Mouse (Mus musculus) liver, postnatal 0 days (tissue): ENCODE data around the gene Tmem163. TPM values are rescaled to one million over a fixed set of nuclear protein-coding genes. Genes with fewer than 3 reads are reported as not detected.

Source experiments
- ATAC-seq: fragments of 200-750 bp; cut with Nextera tagmentation; 2 replicates; pipeline ENCODE4 v1.8.0; 2017; ENCODE audit warnings: mild to moderate bottlenecking, moderate library complexity
- DNase-seq: peaks from one replicate; pipeline ENCODE4 v3.0.0-alpha.2; 2016
- H3K27ac ChIP-seq: fragments of 300-500 bp; sonication (generic); 2 replicates; pipeline ENCODE4 v1.5.1; 2014; ENCODE audit warnings: antibody characterized with exemption, moderate library complexity, mild to moderate bottlenecking, low read depth
- H3K27me3 ChIP-seq: fragments of 300-500 bp; sonication (generic); 2 replicates; pipeline ENCODE4 v1.6.1; 2014; ENCODE audit warnings: low read length, control low read depth, mixed read lengths; ENCODE audit not compliant: insufficient read depth
- H3K36me3 ChIP-seq: fragments of 300-500 bp; sonication (generic); replicated peaks from 2 replicates; pipeline ENCODE4 v1.6.1; 2014; ENCODE audit warnings: mild to moderate bottlenecking, control low read depth, low read length, moderate library complexity, mixed read lengths; ENCODE audit not compliant: insufficient read depth
- H3K4me1 ChIP-seq: fragments of 300-500 bp; sonication (generic); 2 replicates; pipeline ENCODE4 v1.6.1; 2014; ENCODE audit warnings: antibody characterized with exemption, mild to moderate bottlenecking, control low read depth; ENCODE audit not compliant: insufficient read depth
- H3K4me2 ChIP-seq: fragments of 300-500 bp; sonication (generic); 2 replicates; pipeline ENCODE4 v1.6.1; 2014; ENCODE audit warnings: low read depth, mild to moderate bottlenecking, low read length, moderate library complexity, mixed read lengths
- H3K4me3 ChIP-seq: fragments of 300-500 bp; sonication (generic); 2 replicates; pipeline ENCODE4 v1.5.1; 2014; ENCODE audit warnings: low read depth, low read length
- H3K9ac ChIP-seq: fragments of 300-500 bp; sonication (generic); replicated peaks from 2 replicates; pipeline ENCODE4 v1.6.1; 2014; ENCODE audit warnings: mild to moderate bottlenecking, moderate library complexity
- H3K9me3 ChIP-seq: fragments of 300-500 bp; sonication (generic); 2 replicates; pipeline ENCODE4 v1.6.1; 2016; ENCODE audit warnings: mild to moderate bottlenecking, control low read depth, low read length, mixed read lengths
- CTCF ChIP-seq: sonication (generic); IDR thresholded peaks from 2 replicates; pipeline ENCODE4 v1.5.1; 2016; ENCODE audit warnings: antibody characterized with exemption, low read depth
- EP300 ChIP-seq: IDR thresholded peaks from 2 replicates; pipeline ENCODE4 v1.6.1; 2016; ENCODE audit warnings: antibody characterized with exemption, low read depth, mild to moderate bottlenecking
- WGBS: fragments of 180-500 bp; shearing (Covaris S2); extraction: QIAGEN DNeasy Blood & Tissue Kit; methylation state at CpG from one replicate; pipeline ENCODE4 v1.1.7; 2014; ENCODE audit not compliant: insufficient replicate concordance; 5-methylcytosine and 5-hydroxymethylcytosine counted together
- polyA plus RNA-seq: library from polyadenylated mRNA; unstranded; fragments of >200 nt; fragmentation: Nextera tagmentation; extraction: Ambion mirVana; gene quantifications from 2 replicates; pipeline ENCODE4 v1.2.1, GENCODE M21; 2015

The Tmem163 gene
- polyA plus RNA-seq, 1 experiment from 2014 or later = 0.65 TPM

DNA sequence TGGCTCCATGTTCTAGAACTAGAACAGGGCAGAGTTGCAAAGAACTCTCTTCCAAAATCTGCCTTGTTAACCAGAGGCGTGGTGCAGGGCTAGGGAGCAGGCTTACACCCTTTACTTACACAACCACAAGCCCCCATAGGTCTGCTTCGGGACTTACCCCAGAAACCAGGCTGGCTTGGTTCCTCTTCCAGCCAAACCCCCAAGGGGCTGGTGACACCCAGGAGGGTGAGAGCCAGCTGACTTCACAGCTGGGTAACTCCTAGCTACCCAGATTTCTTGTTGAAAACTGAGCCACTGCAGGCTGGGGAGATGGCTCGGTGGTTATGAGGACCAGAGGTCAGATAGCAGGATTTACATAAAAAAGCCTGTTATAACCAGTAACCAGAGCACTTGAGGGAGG is 164.9 kb downstream of the Tmem163 start:
- H3K4me2 ChIP-seq = no peak overlapping the region
- DNase-seq (peak; percentile 42), ATAC-seq (peak; percentile 73)
- no peak overlapping the region for H3K9ac ChIP-seq
- H3K9me3 ChIP-seq = peaks cover 14% of the 10 kb centered on the region
- TF ChIP-seq CTCF (no peak), EP300 (no peak)
- no peaks in the 10 kb centered on the region for H3K27me3 ChIP-seq
- no peaks in the 10 kb centered on the region for H3K36me3 ChIP-seq
- H3K4me1 ChIP-seq = no peaks in the 10 kb centered on the region
- peak overlapping the region; percentile 58 for H3K27ac ChIP-seq
- H3K4me3 ChIP-seq = no peak overlapping the region
- 47% methylated on average over 3 of the region's 3 CpGs for WGBS

DNA sequence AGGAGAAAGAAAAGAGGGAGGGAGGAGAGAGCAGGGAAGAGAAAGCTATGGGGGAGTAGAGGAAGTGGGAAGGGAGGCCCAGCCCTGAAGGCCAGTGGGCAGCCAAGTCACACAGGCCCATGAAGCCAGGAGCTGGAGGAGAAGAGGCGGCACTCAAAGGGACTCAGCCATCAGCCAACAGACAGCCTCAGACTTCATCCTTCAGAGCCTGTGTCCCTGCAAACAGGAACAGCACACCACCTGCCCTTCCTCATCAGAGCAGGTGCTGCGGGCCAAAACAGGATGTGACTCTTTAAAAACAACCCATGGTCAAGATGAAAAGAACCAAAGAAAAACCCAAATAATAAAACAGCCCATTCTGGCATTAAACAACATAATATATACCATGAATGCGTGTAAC is 165.7 kb downstream of the Tmem163 start:
- Histone ChIP-seq H3K9me3 (peaks cover 12% of the 10 kb centered on the region), H3K36me3 (no peaks in the 10 kb centered on the region), H3K4me1 (no peaks in the 10 kb centered on the region), H3K27ac (peak overlapping the region; percentile 58), H3K4me2 (no peak overlapping the region), H3K27me3 (no peaks in the 10 kb centered on the region), H3K9ac (no peak overlapping the region), H3K4me3 (no peak overlapping the region)
- 65% methylated on average over 3 of the region's 3 CpGs for WGBS
- ATAC-seq = 0 out of 2 replicates have a peak, but pooled peaks have one; percentile 28
- no peak for TF ChIP-seq EP300
- TF ChIP-seq CTCF = no peak
- DNase-seq = no peak

DNA sequence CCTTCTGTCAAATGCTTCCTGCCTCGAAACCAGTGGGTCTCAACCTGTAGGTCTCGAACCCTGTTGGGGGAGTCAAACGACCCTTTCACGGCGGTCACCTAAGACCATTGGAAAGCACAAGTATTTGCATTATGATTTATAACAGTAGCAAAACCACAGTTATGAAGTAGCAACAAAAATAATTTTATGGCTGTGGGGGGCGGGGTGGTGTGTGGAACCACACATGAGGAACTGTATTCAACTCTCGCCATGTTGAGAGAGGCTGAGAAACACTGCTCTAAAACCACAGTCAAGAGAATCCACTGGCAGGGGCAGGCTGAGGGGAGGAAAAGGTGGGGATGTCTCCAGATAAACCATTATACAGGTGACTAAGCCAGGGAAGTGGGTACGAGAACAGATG is 166.2 kb downstream of the Tmem163 start:
- Histone ChIP-seq H3K4me3 (no peak overlapping the region), H3K4me1 (no peaks in the 10 kb centered on the region), H3K27me3 (no peaks in the 10 kb centered on the region), H3K9me3 (peaks cover 12% of the 10 kb centered on the region), H3K9ac (no peak overlapping the region), H3K36me3 (no peaks in the 10 kb centered on the region), H3K27ac (peak overlapping the region; percentile 58), H3K4me2 (no peak overlapping the region)
- 60% methylated on average over 8 of the region's 8 CpGs for WGBS
- TF ChIP-seq CTCF = no peak
- no peak for TF ChIP-seq EP300
- DNase-seq = no peak
- no peak for ATAC-seq

- DNase-seq (no peak), ATAC-seq (no peak)
- Histone ChIP-seq H3K9me3 (peaks cover 12% of the 10 kb centered on the region), H3K4me3 (no peak overlapping the region), H3K27me3 (no peaks in the 10 kb centered on the region), H3K4me1 (no peaks in the 10 kb centered on the region), H3K9ac (no peak overlapping the region), H3K36me3 (no peaks in the 10 kb centered on the region), H3K4me2 (no peak overlapping the region), H3K27ac (no peak overlapping the region)
- no peak for TF ChIP-seq EP300
- TF ChIP-seq CTCF = no peak
- 43% methylated on average over 6 of the region's 6 CpGs for WGBS
Measured at GRCm38 (mm10) chr1:127512709-127513108, 166.6 kb downstream of the Tmem163 start.

DNA sequence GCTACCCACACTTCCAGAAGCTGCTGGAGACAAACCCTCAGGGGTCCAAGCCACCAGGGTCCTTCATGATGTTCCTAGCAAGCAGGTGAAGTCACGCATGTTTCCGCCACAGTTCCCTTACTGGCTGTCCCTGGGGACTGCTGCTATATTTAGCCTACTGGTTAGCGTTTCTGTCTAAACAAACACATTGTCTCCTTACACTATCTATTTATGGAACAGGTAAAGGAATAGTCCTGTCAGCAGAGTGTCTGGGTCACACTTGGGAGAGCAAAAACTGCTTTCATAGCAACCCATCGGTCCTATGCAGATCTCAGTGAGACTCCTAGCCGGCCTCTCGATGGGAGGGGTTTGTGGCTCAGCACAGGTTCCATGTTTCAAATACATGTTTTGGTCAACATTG is 168.0 kb downstream of the Tmem163 start:
- peaks cover 10% of the 10 kb centered on the region for H3K9me3 ChIP-seq
- no peaks in the 10 kb centered on the region for H3K36me3 ChIP-seq
- ATAC-seq (no peak; the same call in 1 of the 2 replicates), DNase-seq (peak; percentile 38)
- no peak overlapping the region for H3K27ac ChIP-seq
- H3K4me3 ChIP-seq = no peak overlapping the region
- H3K4me1 ChIP-seq = no peaks in the 10 kb centered on the region
- no peak overlapping the region for H3K4me2 ChIP-seq
- WGBS = 76% methylated on average over 6 of the region's 6 CpGs
- H3K27me3 ChIP-seq = no peaks in the 10 kb centered on the region
- H3K9ac ChIP-seq = no peak overlapping the region
- no peak for TF ChIP-seq CTCF
- no peak for TF ChIP-seq EP300

DNA sequence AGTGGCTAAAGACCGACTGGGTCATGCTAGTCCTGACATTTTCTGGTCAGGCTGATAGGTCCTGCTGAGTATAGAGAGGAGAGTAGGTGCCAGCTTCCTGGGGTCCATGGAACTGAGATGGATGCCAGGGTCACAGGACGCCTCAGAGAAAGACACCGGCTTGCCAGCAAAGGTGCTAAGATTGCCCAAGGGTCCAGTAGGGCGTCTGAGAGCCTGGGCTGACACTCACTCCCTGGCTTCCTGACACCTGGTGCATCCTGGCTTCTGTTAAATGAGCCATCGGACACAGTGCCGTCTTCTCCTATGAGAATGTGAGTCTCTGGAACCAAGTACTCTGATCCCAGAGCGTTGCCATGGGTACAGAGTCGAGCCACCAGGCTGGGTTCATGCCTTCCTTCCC is 170.4 kb downstream of the Tmem163 start:
- 73% methylated on average over 8 of the region's 8 CpGs for WGBS
- DNase-seq (no peak), ATAC-seq (no peak)
- Histone ChIP-seq H3K4me1 (no peaks in the 10 kb centered on the region), H3K36me3 (no peaks in the 10 kb centered on the region), H3K9ac (no peak overlapping the region), H3K4me2 (no peak overlapping the region), H3K9me3 (no peaks in the 10 kb centered on the region), H3K27me3 (no peaks in the 10 kb centered on the region), H3K27ac (no peak overlapping the region), H3K4me3 (no peak overlapping the region)
- TF ChIP-seq EP300 = no peak
- TF ChIP-seq CTCF = no peak
